Mouse (Mus musculus) gastrocnemius, postnatal 36 days (tissue): ENCODE measurements around the gene Lcn9. TPM values are rescaled to one million over a fixed set of nuclear protein-coding genes. Genes with fewer than 3 reads are reported as not detected.

Source experiments
- DNase-seq, 2 experiments: peaks; one replicate each; pipeline ENCODE4 v3.0.0; 2022
- intact Hi-C: fragments of 180-260 bp; cut with DNase I; formaldehyde crosslinking; loops from one replicate; pipeline ENCODE4 v1.15.1; 2025
- total RNA-seq, 2 experiments: library from RNA; stranded (reverse); gene quantifications; 2 replicates each; pipeline ENCODE4 v1.2.3; 2021

Lcn9 gene
- total RNA-seq, 2 experiments from 2014 or later, result not detected

DNA sequence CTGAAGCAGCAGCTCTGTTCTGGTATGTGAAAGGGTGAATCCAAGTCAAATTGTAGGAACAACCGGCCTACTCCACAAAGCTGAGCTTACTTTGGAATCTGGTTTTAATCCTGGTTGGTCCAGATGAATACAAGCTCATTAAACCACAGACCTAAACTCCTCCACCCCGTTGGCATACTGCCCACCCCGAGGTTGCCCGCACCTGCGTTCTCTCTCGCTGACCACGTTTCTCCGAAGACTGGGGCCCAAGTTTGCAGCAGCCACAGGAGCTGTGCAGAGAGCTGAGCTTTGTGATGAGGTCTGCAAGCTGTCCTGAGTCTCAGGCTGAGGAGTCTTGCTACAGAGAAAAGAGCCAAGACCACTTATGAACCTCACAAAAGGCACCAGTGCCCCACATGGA lies 23.6 kb downstream of the Lcn9 start:
- DNase-seq, result no peak
- intact Hi-C loops, result loop anchor here (10.0 kb wide), 1 partner anchor 178 kb away; the partner anchor contains the start of gene Ubac1

DNA sequence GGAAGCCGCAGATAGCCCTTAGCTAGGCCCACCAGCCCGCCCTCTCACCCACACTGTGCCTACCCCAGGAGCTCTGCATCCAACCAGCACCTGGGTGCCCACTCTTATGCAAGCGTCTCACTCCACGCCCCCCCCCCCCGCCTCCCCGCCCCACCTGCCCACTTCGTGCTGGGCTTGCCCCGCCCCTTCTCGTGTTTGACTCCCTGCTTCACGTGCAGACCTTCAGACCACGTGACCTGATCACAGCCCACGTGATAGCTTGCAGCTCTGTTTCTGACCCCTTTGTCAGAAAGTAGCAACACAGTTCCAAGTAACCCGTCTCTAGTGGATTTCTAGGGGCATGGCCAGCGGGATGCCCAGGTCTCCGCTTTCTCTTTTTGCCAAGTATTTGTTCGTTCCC lies 24.3 kb downstream of the Lcn9 start, which contains the start of gene Sohlh1:
TSS of gene Sohlh1 (minus strand) at position 23 of the 400 bp plus-strand sequence.
- DNase-seq, result no peak
- intact Hi-C loops, result loop anchor here (10.0 kb wide), 1 partner anchor 178 kb away; the partner anchor contains the start of gene Ubac1

DNA sequence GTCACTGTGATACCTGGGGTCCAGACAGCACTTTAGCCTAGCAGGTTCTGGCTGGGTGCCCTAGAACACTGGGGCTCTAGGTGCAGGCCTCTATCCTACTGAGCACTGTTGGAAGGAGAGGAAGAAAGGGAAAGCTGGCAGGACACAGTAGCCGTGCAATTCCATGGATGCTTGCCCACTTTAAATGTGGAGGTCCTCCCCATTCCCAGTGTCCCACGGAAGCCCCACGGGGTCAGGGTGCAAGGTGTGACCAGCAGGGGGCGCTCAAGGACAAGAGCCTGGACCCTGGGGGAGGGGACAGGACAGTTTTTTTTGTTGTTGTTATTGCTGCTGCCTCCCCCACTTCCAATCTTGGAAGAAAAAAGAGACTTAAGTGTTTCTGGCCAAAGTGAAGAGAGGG lies 27.4 kb downstream of the Lcn9 start:
- intact Hi-C loops, result no loop called here
- DNase-seq, result peak; percentile 37 to 43

DNA sequence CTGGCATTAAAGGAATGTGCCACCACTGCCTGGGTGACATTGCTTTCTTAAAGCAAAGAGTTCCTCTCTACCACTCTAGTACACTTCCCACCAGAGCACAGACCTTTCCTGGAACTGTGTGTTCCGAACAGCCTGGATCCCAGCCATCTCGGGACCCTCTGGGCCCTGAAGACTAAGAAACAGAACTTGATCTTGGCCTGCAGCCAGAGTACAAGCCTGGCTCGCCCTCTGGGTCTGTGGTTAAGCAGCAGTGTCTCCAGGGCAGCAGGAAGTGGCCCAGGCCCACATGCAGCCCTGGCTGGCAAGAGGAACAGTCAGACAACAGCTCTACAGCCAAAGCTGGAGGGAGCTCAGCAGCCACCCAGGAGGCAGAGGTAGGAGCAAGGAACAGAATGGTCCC lies 29.7 kb downstream of the Lcn9 start:
- DNase-seq, result no peak
- intact Hi-C loops, result no loop called here

DNA sequence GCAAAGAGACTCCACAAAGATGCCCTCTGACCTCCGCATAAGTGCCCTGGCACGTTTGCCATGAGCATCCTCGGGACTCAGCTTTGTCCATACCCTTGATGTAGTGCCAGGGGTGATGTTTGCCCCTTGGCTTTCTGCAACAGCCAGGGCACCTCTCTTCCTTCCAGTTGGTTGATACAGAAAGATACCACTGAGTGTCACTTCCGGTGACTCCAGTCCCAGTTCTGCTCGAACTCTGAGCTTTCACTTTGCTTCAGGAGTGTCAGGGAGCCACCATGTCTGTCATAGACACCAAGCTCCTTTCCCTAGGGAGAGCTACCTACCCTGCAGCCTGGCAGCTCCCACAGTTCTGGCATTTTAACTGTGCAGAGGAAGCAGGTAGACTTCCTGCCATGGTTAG lies 31.0 kb downstream of the Lcn9 start:
- intact Hi-C loops, result no loop called here
- DNase-seq, result no peak

DNA sequence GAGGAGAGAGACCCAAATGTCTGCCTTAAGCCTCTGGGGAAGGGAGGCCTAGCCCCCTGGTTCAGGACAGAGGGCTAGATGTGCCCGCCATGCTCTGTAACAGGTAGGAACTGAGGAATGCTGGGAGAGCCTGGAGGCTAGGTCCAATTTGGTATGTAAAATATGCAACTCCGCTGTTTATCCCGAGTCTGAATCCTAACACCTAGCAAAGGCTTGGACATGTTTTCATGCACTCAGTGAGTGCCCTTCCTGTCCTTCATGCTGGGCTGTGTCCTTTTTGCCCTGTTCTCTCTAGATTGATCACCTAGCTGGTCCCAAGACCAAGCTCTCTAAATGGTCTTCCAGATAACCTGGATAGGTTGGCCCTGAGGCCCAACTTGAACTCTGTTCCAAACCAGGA lies 36.9 kb downstream of the Lcn9 start:
- intact Hi-C loops, result no loop called here
- no peak for DNase-seq

DNA sequence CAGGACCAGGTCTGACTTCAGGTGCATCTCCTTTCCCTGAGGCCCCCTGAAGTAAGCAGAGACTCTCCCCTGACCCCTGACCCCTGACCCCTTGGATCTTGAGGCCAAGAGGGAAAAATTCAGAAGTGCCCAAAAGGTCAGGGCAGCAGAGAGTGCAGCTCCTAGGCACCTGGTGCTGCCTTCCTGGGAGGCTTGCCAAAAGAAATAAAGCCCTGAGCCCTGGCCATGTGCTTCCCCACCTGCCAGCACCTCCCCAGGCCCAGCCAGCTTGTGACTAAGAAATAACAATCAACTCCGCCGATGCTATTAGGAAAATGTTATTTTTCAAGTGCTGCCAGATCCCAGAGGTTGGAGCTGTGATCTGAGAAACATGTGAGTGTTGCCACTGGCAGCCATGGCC lies 39.1 kb downstream of the Lcn9 start:
- no peak for DNase-seq
- intact Hi-C loops, result no loop called here

DNA sequence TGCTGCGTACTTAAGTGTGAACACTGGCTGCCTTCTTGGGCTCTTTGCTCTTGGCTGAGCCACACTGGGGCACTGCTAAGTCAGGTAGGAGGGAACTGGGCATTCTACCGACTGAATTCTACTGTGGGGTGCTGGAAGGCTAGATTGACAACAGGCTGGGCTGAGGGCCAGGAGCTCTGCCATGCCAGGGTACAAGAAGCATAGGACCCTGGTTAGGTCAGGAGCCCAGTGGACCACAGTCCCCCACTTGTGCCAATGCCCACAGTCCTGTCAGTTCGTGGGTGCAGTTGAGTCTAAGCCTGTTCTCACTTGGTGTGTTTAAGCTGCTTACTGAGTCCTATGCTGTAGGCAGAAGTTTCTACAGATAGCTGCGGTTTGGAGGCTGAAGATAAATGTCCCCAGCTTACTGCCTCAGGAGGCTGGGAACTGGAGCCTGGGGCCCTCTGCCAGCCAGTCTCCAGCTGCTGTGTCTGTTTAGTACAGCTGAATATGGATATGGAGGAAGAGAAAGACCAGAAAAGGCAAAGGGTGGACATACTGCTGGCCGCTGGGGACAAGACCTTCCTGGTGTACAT lies 39.8 kb downstream of the Lcn9 start:
- DNase-seq, result no peak
- intact Hi-C loops, result no loop called here

DNA sequence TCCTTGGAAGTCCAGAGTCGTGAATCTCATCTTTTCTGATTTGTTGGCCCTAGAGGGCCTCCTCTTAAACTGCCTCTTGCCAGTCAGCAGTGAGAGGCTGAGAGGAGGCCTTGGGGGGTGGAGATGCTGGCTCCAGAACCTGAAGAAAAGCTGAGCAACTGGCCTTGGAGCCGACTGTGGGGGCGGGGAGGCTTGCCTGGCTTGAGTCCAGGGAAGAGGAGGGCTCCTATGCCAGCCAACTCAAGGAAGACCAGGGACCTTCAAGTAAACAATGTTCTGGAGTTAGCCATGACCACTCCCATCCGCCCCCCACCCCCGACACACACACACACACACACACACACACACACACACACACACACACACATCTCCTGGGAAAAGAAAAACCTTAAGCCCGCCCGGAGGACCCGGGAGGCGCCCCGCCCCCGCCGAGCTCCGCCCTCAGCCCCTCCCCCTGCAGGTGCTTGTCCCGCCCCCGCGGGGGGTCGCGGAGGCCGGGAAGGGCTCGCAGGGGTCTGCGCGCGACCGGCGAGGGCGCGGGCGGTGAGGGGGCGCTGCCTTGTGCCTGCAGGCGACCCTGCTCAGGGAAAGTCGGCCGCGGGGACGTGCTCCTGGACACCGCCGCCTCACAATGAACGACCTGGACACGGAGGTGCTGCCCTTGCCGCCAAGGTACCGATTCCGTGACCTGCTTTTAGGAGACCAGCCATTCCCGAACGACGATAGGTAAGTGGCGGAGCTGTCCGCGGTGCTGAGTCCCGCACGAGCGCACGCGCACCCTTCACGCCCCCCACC lies 40.6 kb downstream of the Lcn9 start, which contains the start of gene Kcnt1:
TSS of gene Kcnt1 (plus strand) at position 398 of the 795 bp plus-strand sequence.
- intact Hi-C loops, result no loop called here
- DNase-seq, result no peak

DNA sequence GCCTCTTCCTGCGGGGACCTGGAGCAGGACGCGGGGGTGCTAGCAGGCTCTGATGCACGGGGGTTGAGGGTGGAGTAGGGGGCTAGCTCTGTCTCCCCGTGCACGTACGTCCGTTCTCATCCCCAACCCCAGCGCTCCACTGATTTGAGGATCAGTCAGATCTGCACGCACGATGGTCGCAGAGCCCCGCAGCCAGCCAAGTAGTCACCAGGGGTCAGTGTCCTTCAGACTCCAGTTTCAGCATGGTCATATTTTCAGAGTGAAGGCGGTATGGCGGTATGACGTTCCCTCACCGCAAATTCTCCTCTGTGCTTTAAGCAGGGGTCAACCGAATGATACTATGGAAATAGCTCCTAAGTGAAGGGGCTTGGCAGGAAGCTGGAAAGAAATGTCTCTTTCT lies 41.3 kb downstream of the Lcn9 start:
- intact Hi-C loops, result no loop called here
- DNase-seq, result no peak

DNA sequence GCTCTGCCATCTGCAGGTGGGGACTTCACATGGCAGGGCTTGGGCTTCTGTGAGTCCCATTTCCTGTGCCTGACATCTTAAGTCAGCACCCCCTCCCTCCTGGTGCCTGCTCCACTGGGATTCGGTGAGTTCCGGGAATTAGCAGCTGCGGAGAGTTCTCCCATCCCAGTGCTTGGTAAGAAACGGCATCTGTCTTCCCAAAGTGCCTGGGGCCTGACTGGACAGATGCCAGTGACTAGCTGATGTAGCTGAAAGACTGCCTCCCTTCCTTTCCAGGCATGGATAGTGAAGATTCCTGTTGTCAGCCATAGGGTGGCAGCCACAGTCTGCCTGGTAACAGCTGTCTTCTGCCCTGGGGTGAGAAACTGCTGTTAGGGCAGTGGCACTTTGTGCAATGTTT lies 42.5 kb downstream of the Lcn9 start:
- intact Hi-C loops, result no loop called here
- no peak for DNase-seq

DNA sequence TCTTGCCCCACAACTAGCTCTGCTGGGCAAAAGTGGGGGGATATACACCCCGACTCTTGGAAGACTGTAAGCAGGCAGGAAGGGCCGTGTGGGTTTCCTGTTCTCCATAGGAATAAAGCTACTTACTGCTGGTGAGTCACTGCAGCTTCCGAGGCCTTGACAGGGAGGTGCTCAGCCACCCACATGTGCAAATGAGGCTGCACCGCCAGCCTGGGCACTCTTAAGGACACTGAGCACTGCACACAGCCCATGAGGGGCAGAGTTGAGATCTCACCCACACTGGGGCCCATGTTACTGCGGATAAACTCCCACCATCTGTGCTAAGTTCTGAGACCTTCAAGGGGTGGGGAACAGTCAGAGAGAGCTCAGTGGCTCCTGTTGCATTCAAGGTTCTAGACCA lies 43.7 kb downstream of the Lcn9 start:
- no peak for DNase-seq
- intact Hi-C loops, result no loop called here

Other genes starting within 250 kb of the Lcn9 start
- gene Mamdc4, start 248.3 kb upstream of the Lcn9 start, total RNA-seq, result 1 to 10 TPM in 1 of 2 experiments, under 1 TPM in 1; 0.74 to 4.7 TPM
- gene Phpt1, start 247.9 kb upstream of the Lcn9 start, total RNA-seq, result 10 to 100 TPM; 50.2 to 53.9 TPM
- not detected for gene Ajm1, start 241.4 kb upstream of the Lcn9 start, total RNA-seq
- 10 to 100 TPM; 74.4 to 75.9 TPM for gene Rabl6, start 214.6 kb upstream of the Lcn9 start, total RNA-seq
- gene Ccdc183, start 205.5 kb upstream of the Lcn9 start, total RNA-seq, result not detected
- 10 to 100 TPM; 11.1 to 18.7 TPM for gene Tmem141, start 201.1 kb upstream of the Lcn9 start, total RNA-seq
- gene Fcna, start 195.1 kb upstream of the Lcn9 start, total RNA-seq, result 1 to 10 TPM; 2.3 to 3.3 TPM
- gene Lcn8, start 170.0 kb upstream of the Lcn9 start, total RNA-seq, result 10 to 100 TPM; 12.7 to 13.6 TPM
- not detected for gene Lcn5, start 165.2 kb upstream of the Lcn9 start, total RNA-seq
- not detected for gene Lcn6, start 146.4 kb upstream of the Lcn9 start, total RNA-seq
- gene Lcn10, start 140.4 kb upstream of the Lcn9 start, total RNA-seq, result not detected
- not detected for gene Obp2a, start 123.1 kb upstream of the Lcn9 start, total RNA-seq
- gene Bmyc, start 116.4 kb upstream of the Lcn9 start, total RNA-seq, result 10 to 100 TPM; 15.4 to 16.3 TPM
- gene Obp2b, start 86.1 kb upstream of the Lcn9 start, total RNA-seq, result not detected
- not detected for gene Lcn3, start 57.6 kb upstream of the Lcn9 start, total RNA-seq
- gene Lcn11, start 46.1 kb upstream of the Lcn9 start, total RNA-seq, result not detected
- not detected for gene Gm13539, start 40.9 kb upstream of the Lcn9 start, total RNA-seq
- gene Glt6d1, start 7.3 kb upstream of the Lcn9 start, total RNA-seq, result not detected
- gene Sohlh1, start 24.1 kb downstream of the Lcn9 start, total RNA-seq, result not detected
- gene Kcnt1, start 40.6 kb downstream of the Lcn9 start, total RNA-seq, result under 1 TPM in 1 of 2 experiments, not detected in 1; 0.20 TPM
- gene Camsap1, start 160.1 kb downstream of the Lcn9 start, total RNA-seq, result 10 to 100 TPM; 34.3 to 34.9 TPM
- 100 to 1,000 TPM; 197 to 239 TPM for gene Ubac1, start 198.6 kb downstream of the Lcn9 start, total RNA-seq